Mouse (Mus musculus): Measurements from ENCODE around the gene Safb.

Gene Safb

GRCm38 (mm10) chr17:56634023-56634422 is 49.4 kb downstream of the Safb start:
- no peak for DNase-seq (ENCODE audit: extremely low read depth, low read depth, low spot score)

GRCm38 (mm10) chr17:56643237-56643636 is 58.6 kb downstream of the Safb start:
- no peak for DNase-seq (ENCODE audit: extremely low read depth, low read depth, low spot score)

DNA sequence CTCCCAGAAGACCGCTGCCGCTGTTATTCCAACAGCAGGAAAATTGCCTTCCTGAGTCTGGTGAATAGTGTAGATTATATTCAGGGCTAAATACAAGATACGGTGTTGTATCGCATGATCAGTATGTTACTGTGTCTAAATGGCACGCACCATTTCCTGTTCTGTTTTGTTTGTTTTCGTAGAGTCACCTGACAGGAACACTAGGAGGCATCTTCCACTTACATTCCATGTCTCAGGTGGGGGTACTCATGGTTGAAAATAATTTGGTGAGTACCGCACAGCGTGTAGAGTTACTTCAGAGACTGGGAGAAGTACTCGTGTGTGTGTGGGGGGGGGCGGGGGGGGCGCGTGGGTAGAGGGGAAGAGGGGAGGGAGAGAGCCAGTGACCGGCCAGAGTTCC is 62.9 kb downstream of the Safb start:
- DNase-seq (ENCODE audit: extremely low read depth, low read depth, low spot score): no peak

DNA sequence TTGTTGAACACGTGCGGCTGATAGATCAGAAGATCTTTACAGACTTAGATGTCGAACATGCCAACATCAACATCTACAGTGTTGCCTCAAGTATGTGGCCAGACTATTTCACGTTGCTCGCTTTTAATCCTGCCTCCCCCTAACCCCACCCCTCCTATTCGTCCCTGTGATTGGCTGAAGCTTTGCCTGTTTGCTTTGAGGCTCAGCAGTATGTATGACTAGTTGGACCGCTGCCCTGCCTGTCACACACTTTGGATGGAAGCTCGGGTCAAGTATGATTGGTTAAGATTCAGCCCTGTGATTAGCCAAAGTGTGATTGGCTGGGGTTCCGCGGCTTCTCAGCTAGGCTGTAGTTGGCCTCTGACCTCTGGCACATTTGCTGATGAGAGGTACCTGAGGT is 67.2 kb downstream of the Safb start:
- peak; percentile 69 for DNase-seq (ENCODE audit: extremely low read depth, low read depth, low spot score)

DNA sequence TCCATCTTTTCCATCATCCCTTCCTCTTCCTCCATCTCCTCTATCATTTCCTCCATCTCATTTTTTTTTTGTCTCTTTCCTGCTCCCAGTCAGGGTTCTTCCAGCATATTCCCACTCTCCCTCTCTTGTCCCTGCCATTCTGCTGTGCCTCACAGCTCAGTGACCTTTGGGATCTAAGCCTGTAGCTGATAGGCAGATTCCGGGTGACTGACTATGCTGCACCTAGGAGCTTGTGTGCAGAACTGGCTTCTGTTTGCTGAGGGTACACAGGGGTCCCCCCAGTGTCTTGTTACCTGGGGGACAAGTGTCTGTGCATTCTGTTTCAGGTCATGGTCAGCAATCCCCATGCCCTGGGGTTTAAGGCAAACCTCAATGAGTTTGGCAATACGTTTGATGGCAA is 70.1 kb downstream of the Safb start:
- no peak for DNase-seq (ENCODE audit: extremely low read depth, low read depth, low spot score)

DNA sequence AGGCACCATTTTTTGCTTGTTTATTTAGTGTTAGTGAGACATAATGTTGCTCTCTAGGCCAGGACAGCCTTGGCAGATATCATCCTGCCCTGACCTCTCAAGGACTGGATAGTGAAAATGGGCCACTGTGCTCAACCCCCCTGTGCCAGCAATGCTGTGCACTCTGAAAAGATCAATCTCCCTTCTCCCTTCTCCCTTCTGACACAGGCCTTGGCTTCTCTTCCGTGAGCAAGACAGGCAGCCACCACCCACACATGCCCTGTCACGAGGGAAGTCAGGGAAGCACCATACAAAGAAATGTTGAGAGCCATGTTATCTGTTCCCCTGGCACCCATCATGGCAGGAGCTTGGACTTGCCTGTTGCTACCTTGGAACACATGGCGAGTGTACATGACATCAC is 70.7 kb downstream of the Safb start:
- DNase-seq (ENCODE audit: extremely low read depth, low read depth, low spot score): no peak
